Mouse (Mus musculus) ovary, postnatal 14 days (tissue): ENCODE data around the gene Rrp8.

Experiments
- DNase-seq: peaks from one replicate; pipeline ENCODE4 v3.0.0; 2022; ENCODE audit warnings: low spot score

The Rrp8 gene

DNA sequence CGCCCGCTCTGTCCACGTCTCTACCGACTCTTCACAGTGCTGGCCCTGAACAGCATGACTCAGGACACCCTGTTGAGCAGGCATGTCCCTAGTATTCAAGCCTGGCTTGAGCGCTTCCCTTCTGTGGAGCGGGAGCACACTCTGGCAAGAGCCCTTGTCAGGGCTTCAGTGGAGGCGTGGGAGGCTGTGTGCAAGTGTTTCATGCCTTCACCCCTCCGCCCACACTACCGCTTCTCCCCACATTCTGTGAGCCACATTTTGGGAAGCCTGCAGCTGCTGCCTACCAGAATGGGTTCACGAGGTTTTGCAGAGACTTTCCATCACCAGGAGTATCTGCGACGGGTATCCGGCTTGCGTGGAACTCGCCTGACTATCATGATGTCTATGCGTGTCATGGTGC is 34.0 kb downstream of the Rrp8 start:
- DNase-seq, result no peak

GRCm38 (mm10) chr7:105690875-105691274 is 46.3 kb downstream of the Rrp8 start:
- no peak for DNase-seq

DNA sequence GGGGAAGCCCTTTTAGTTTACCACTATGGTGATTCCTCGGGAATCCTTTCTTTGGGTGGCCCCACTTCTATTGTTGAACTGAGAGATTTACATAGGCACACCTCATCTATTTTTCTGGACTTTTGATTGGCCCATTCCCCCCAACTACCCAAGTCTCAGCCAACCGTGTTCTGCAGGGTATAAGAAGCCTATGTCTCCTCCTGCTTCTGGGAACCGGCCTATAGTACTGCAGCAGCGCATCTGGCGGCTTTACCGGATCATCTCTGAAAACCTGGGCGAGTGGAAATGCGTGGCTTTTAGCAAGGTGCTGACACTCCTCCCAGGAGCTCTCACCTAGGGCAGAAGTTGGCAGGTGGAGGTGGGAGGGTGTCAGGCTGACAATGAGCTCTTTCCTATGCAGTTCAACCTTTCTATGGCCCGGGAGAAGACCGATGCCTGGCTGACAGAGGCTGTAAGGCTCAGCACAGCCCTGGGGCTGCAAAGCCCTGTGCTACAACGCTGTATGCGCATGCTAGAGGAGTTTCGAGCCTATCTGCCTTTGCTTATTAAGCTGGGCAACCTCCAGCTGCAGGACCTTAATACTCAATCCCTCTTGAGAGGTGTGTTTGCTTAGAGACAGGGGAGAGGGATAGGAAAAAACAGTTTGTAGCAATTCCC is 51.5 kb downstream of the Rrp8 start:
- DNase-seq, result no peak
